8 mouse cellular contexts compared by ENCODE assay signal in genomic region chr15:34016397-34017156, GRCm38 (mm10).
A peak's percentile ranks its signal among the peaks of the same experiment; 100 is the strongest.
DNase-seq lines count a peak whose midpoint lies in the region; ATAC-seq and TF ChIP-seq lines count a peak whose summit lies in the region.

No protein-coding gene starts in this region.

- H3K4me1 ChIP-seq in intestine, embryonic 14.5 days (replicated peaks; ENCODE audit: control insufficient read depth, insufficient read depth, low read length), result no peaks in the 10 kb centered on the region
- no peaks in the 10 kb centered on the region for H3K4me1 ChIP-seq in intestine, embryonic 16.5 days (ENCODE audit: control insufficient read depth, insufficient read depth, low read length)
- H3K4me1 ChIP-seq in CH12.LX (ENCODE audit: control insufficient read depth in 1 of 2, insufficient read depth in 2 of 2), result peaks cover 0 to 3% of the 10 kb centered on the region in 2 experiments; a peak in 1 of 4 replicates
- no peaks in the 10 kb centered on the region for H3K4me1 ChIP-seq in forebrain, embryonic 13.5 days
- no peaks in the 10 kb centered on the region for H3K4me1 ChIP-seq in midbrain, embryonic 11.5 days (ENCODE audit: control insufficient read depth, insufficient read depth, low read length)

- H3K27me3 ChIP-seq in intestine, embryonic 14.5 days (replicated peaks; ENCODE audit: control insufficient read depth, insufficient read depth, low read length), result no peaks in the 10 kb centered on the region
- no peaks in the 10 kb centered on the region for H3K27me3 ChIP-seq in intestine, embryonic 16.5 days (replicated peaks; ENCODE audit: control insufficient read depth, insufficient read depth, low read length)
- H3K27me3 ChIP-seq in CH12.LX (replicated peaks), result no peaks in the 10 kb centered on the region
- H3K27me3 ChIP-seq in forebrain, embryonic 13.5 days, result no peaks in the 10 kb centered on the region
- no peaks in the 10 kb centered on the region for H3K27me3 ChIP-seq in midbrain, embryonic 11.5 days (ENCODE audit: control insufficient read depth, insufficient read depth, low read length)

- no peak overlapping the region for H3K4me2 ChIP-seq in intestine, embryonic 14.5 days (ENCODE audit: low read length)
- no peak overlapping the region for H3K4me2 ChIP-seq in intestine, embryonic 16.5 days (ENCODE audit: low read depth, low read length)
- H3K4me2 ChIP-seq in CH12.LX (ENCODE audit: insufficient read depth, low read depth, poor library complexity, severe bottlenecking), result 0 out of 2 replicates have a peak overlapping the region, but pooled peaks have one; percentile 50
- no peak overlapping the region for H3K4me2 ChIP-seq in forebrain, embryonic 13.5 days
- no peak overlapping the region for H3K4me2 ChIP-seq in midbrain, embryonic 11.5 days

- dilution Hi-C loops in CH12.LX (cut with MboI; ENCODE audit: extremely low pct_ligation_motif_present, extremely low pct_unique_long_range_greater_than_20kb, low sequenced_read_pairs), result no loop called here

- in situ Hi-C loops in CH12.LX (cut with MboI; ENCODE audit: low pct_ligation_motif_present, low pct_unique_long_range_greater_than_20kb, low sequenced_read_pairs), result no loop called here

- no peak for TF ChIP-seq POLR2A in CH12.LX (IDR thresholded peaks at IDR 0.05; ENCODE audit: low read depth, low read length)

- no peaks in the 10 kb centered on the region for H3K36me3 ChIP-seq in intestine, embryonic 14.5 days (ENCODE audit: control insufficient read depth, insufficient read depth, low read length)
- no peaks in the 10 kb centered on the region for H3K36me3 ChIP-seq in intestine, embryonic 16.5 days (ENCODE audit: control insufficient read depth, insufficient read depth, low read length)
- no peaks in the 10 kb centered on the region for H3K36me3 ChIP-seq in CH12.LX (replicated peaks in 1 of 2; ENCODE audit: control insufficient read depth in 1 of 2, insufficient read depth in 1 of 2, low read length in 1 of 2)
- no peaks in the 10 kb centered on the region for H3K36me3 ChIP-seq in forebrain, embryonic 13.5 days (ENCODE audit: poor library complexity, severe bottlenecking)
- H3K36me3 ChIP-seq in midbrain, embryonic 11.5 days (ENCODE audit: control insufficient read depth, insufficient read depth, low read length), result no peaks in the 10 kb centered on the region

- peak; percentile 65 to 84 for TF ChIP-seq CTCF in CH12.LX (conservative IDR thresholded peaks at IDR 0.05 in 1 of 2, IDR thresholded peaks at IDR 0.05 in 1 of 2; ENCODE audit: low read depth in 2 of 2, low read length in 2 of 2)

- TF ChIP-seq RAD21 in CH12.LX (IDR thresholded peaks at IDR 0.05; ENCODE audit: low read depth, low read length), result peak; percentile 72

- no peak for ATAC-seq in intestine, embryonic 14.5 days (replicated peaks; ENCODE audit: low FRiP score, low TSS enrichment, low read depth)
- ATAC-seq in intestine, embryonic 16.5 days, result no peak
- peak; percentile 61; the same call in 1 of the 2 replicates for ATAC-seq in cerebellum, adult (ENCODE audit: insufficient number of reproducible peaks, low FRiP score, low TSS enrichment)
- peak; percentile 55; the same call in 1 of the 2 replicates for ATAC-seq in forebrain, embryonic 13.5 days
- peak; percentile 75; the same call in 1 of the 2 replicates for ATAC-seq in midbrain, embryonic 11.5 days (ENCODE audit: low FRiP score)

- H3K27ac ChIP-seq in intestine, embryonic 14.5 days (ENCODE audit: low read depth), result no peak overlapping the region
- H3K27ac ChIP-seq in intestine, embryonic 16.5 days (ENCODE audit: low read length), result no peak overlapping the region
- H3K27ac ChIP-seq in CH12.LX (ENCODE audit: insufficient read depth, low read depth), result no peak overlapping the region
- no peak overlapping the region for H3K27ac ChIP-seq in forebrain, embryonic 13.5 days
- H3K27ac ChIP-seq in midbrain, embryonic 11.5 days (ENCODE audit: low read depth, low read length), result no peak overlapping the region

- no peak overlapping the region for H3K9ac ChIP-seq in intestine, embryonic 14.5 days (ENCODE audit: low read length)
- H3K9ac ChIP-seq in intestine, embryonic 16.5 days (ENCODE audit: low read depth, low read length), result no peak overlapping the region
- H3K9ac ChIP-seq in CH12.LX (ENCODE audit: insufficient read depth, low read depth), result no peak overlapping the region
- H3K9ac ChIP-seq in forebrain, embryonic 13.5 days, result no peak overlapping the region
- no peak overlapping the region for H3K9ac ChIP-seq in midbrain, embryonic 11.5 days (ENCODE audit: low read length)

- no peak for TF ChIP-seq EP300 in CH12.LX (IDR thresholded peaks at IDR 0.05; ENCODE audit: low read length)

- H3K79me2 ChIP-seq in CH12.LX (replicated peaks; ENCODE audit: control insufficient read depth, extremely low read depth, insufficient read depth, poor library complexity, severe bottlenecking), result no peaks in the 10 kb centered on the region

- H3K4me3 ChIP-seq in intestine, embryonic 14.5 days (ENCODE audit: low read depth, low read length), result no peak overlapping the region
- H3K4me3 ChIP-seq in intestine, embryonic 16.5 days (ENCODE audit: low read length), result no peak overlapping the region
- H3K4me3 ChIP-seq in CH12.LX (replicated peaks in 1 of 3; ENCODE audit: low read depth in 2 of 3, low read length in 2 of 3, poor library complexity in 1 of 3), result no peak overlapping the region
- H3K4me3 ChIP-seq in forebrain, embryonic 13.5 days, result no peak overlapping the region
- H3K4me3 ChIP-seq in midbrain, embryonic 11.5 days (ENCODE audit: low read depth, low read length), result no peak overlapping the region

- H3K9me3 ChIP-seq in intestine, embryonic 14.5 days (ENCODE audit: control insufficient read depth, low read length), result no peaks in the 10 kb centered on the region
- no peaks in the 10 kb centered on the region for H3K9me3 ChIP-seq in intestine, embryonic 16.5 days (ENCODE audit: control insufficient read depth, low read length)
- no peaks in the 10 kb centered on the region for H3K9me3 ChIP-seq in CH12.LX (replicated peaks; ENCODE audit: low read length)
- H3K9me3 ChIP-seq in forebrain, embryonic 13.5 days (replicated peaks), result no peaks in the 10 kb centered on the region
- no peaks in the 10 kb centered on the region for H3K9me3 ChIP-seq in midbrain, embryonic 11.5 days (ENCODE audit: control insufficient read depth, low read length)

- peak; percentile 62 for DNase-seq in intestine, embryonic 14.5 days (ENCODE audit: low spot score)
- peak; percentile 68 for DNase-seq in CH12.LX (ENCODE audit: extremely low read depth)
- peak; percentile 52 for DNase-seq in kidney, postnatal 10 days
- peak; percentile 91 for DNase-seq in midbrain, embryonic 11.5 days (ENCODE audit: low spot score, missing footprints)
- no peak for DNase-seq in T-cell, adult 2 months (ENCODE audit: low spot score)

- 49% methylated on average over 13 of the region's 13 CpGs for WGBS in intestine, embryonic 14.5 days
- 46% methylated on average over 13 of the region's 13 CpGs for WGBS in intestine, embryonic 16.5 days
- WGBS in forebrain, embryonic 13.5 days, result 49% methylated on average over 13 of the region's 13 CpGs
- WGBS in midbrain, embryonic 11.5 days, result 50% methylated on average over 13 of the region's 13 CpGs

TF ChIP-seq in CH12.LX, 34 proteins besides CTCF, POLR2A, EP300 and RAD21:
- TF ChIP-seq ZC3H11A (IDR thresholded peaks at IDR 0.05; ENCODE audit: low read depth, low read length) (peak; percentile 34; the same call in 1 of the 2 replicates), ZNF384 (IDR thresholded peaks at IDR 0.05; ENCODE audit: low read depth, low read length) (peak; percentile 76; the same call in 1 of the 2 replicates), CHD1 (IDR thresholded peaks at IDR 0.05; ENCODE audit: low read depth, low read length) (no peak), SMC3 (IDR thresholded peaks at IDR 0.05; ENCODE audit: low read depth, low read length) (peak; percentile 82), HCFC1 (IDR thresholded peaks at IDR 0.05; ENCODE audit: low read depth, low read length) (no peak)
TF ChIP-seq in CH12.LX: peak in this region for 3.

Comparison
In these comparisons a context has a peak if more than half of its experiments do, and no peak if none do; other contexts are left out.
1. ATAC-seq: peak in cerebellum, adult (single experiment), forebrain, embryonic 13.5 days (single experiment) and midbrain, embryonic 11.5 days (single experiment); none in intestine, embryonic 14.5 days (single experiment) and intestine, embryonic 16.5 days (single experiment).